Mouse (Mus musculus) bone marrow, adult 2 months (tissue): ENCODE data around the gene Opa3.

ENCODE experiments used
- CTCF ChIP-seq: fragments of 200-500 bp; IDR thresholded peaks from 2 replicates; pipeline ENCODE4 v1.5.1; 2011; ENCODE audit warnings: low read length, control low read depth; ENCODE audit not compliant: control insufficient read depth, insufficient read depth
- POLR2A ChIP-seq: fragments of 200-500 bp; IDR thresholded peaks from 2 replicates; pipeline ENCODE4 v1.6.1; 2011; ENCODE audit warnings: low read depth, mild to moderate bottlenecking, control low read depth, low read length, borderline replicate concordance; ENCODE audit not compliant: control insufficient read depth

GRCm38 (mm10) chr7:19269721-19270441 is 41.7 kb downstream of the Opa3 start:
- TF ChIP-seq POLR2A (peak; percentile 47; the same call in 1 of the 2 replicates), CTCF (no peak)
